Mouse (Mus musculus) forebrain, postnatal 0 days (tissue): ENCODE data around the gene Nfasc. TPM values are rescaled to one million over a fixed set of nuclear protein-coding genes. Genes with fewer than 3 reads are reported as not detected.

Experiments used
- ATAC-seq: fragments of 200-750 bp; cut with Nextera tagmentation; 2 replicates; pipeline ENCODE4 v1.8.0; 2017; ENCODE audit warnings: mild to moderate bottlenecking, moderate library complexity
- DNase-seq: peaks from one replicate; pipeline ENCODE4 v3.0.0-alpha.2; 2015
- H3K27ac ChIP-seq: fragments of 300-500 bp; sonication (generic); 2 replicates; pipeline ENCODE4 v1.5.1; 2014; ENCODE audit warnings: low read depth, mild to moderate bottlenecking, antibody characterized with exemption, low read length, moderate library complexity, mixed read lengths
- H3K27me3 ChIP-seq: fragments of 300-500 bp; sonication (generic); 2 replicates; pipeline ENCODE4 v1.6.1; 2014; ENCODE audit warnings: mild to moderate bottlenecking, low read length, mixed read lengths; ENCODE audit not compliant: insufficient read depth
- H3K36me3 ChIP-seq: fragments of 300-500 bp; sonication (generic); 2 replicates; pipeline ENCODE4 v1.6.1; 2014; ENCODE audit warnings: mild to moderate bottlenecking, moderate library complexity; ENCODE audit not compliant: insufficient read depth
- H3K4me1 ChIP-seq: fragments of 300-500 bp; sonication (generic); 2 replicates; pipeline ENCODE4 v1.6.1; 2014; ENCODE audit warnings: antibody characterized with exemption; ENCODE audit not compliant: insufficient read depth
- H3K4me2 ChIP-seq: fragments of 300-500 bp; sonication (generic); 2 replicates; pipeline ENCODE4 v1.6.1; 2014; ENCODE audit warnings: low read depth, mild to moderate bottlenecking, moderate library complexity
- H3K4me3 ChIP-seq: fragments of 300-500 bp; sonication (generic); 2 replicates; pipeline ENCODE4 v1.5.1; 2014; ENCODE audit warnings: low read depth, low read length, mixed read lengths
- H3K9ac ChIP-seq: fragments of 300-500 bp; sonication (generic); 2 replicates; pipeline ENCODE4 v1.6.1; 2014; ENCODE audit warnings: mild to moderate bottlenecking
- H3K9me3 ChIP-seq: fragments of 300-500 bp; sonication (generic); 2 replicates; pipeline ENCODE4 v1.6.1; 2016; ENCODE audit warnings: low read length
- CTCF ChIP-seq: sonication (generic); IDR thresholded peaks from 2 replicates; pipeline ENCODE4 v1.5.1; 2016; ENCODE audit warnings: antibody characterized with exemption, control low read depth, low read depth
- WGBS: fragments of 180-500 bp; shearing (Covaris S2); extraction: QIAGEN DNeasy Blood & Tissue Kit; methylation state at CpG from one replicate; pipeline ENCODE4 v1.1.7; 2014; 5-methylcytosine and 5-hydroxymethylcytosine counted together
- polyA plus RNA-seq: library from polyadenylated mRNA; unstranded; fragments of >200 nt; fragmentation: Nextera tagmentation; extraction: Ambion mirVana; gene quantifications from 2 replicates; pipeline ENCODE4 v1.2.1, GENCODE M21; 2015
- total RNA-seq: library from RNA; depleted of rRNA; stranded (reverse); fragments of >200 nt; gene quantifications from 2 replicates; pipeline ENCODE4 v1.2.3, GENCODE M21; 2014

The Nfasc gene
- total and polyA plus RNA-seq, 2 experiments from 2014 or later, result 32.7 to 55.2 TPM

DNA sequence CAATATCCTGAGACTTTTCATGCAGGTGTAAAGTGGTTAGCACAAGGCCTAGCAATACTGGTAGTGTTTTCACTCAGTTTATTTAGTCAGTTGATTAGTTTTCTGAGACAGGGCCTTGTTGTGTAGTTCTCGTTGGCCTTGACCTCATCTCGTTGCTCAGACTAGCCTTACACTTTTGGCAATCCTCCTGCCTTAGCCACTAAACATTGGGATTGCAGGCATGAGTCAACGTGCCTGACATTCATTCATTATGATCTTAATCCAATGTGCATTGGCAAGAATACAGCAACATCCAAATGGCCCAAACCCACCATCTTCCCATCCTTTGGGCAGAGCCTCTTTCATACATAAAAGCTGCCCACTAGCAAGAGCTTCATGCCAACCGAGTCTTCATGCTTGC is 129.5 kb downstream of the Nfasc start:
- H3K27me3 ChIP-seq, result no peaks in the 10 kb centered on the region
- 76% methylated on average over 4 of the region's 4 CpGs for WGBS
- H3K4me3 ChIP-seq, result no peak overlapping the region
- no peak overlapping the region for H3K9ac ChIP-seq
- DNase-seq (no peak), ATAC-seq (no peak)
- peaks cover 60% of the 10 kb centered on the region for H3K36me3 ChIP-seq
- TF ChIP-seq CTCF, result no peak
- no peaks in the 10 kb centered on the region for H3K4me1 ChIP-seq
- H3K27ac ChIP-seq, result no peak overlapping the region
- no peak overlapping the region for H3K4me2 ChIP-seq
- no peaks in the 10 kb centered on the region for H3K9me3 ChIP-seq

DNA sequence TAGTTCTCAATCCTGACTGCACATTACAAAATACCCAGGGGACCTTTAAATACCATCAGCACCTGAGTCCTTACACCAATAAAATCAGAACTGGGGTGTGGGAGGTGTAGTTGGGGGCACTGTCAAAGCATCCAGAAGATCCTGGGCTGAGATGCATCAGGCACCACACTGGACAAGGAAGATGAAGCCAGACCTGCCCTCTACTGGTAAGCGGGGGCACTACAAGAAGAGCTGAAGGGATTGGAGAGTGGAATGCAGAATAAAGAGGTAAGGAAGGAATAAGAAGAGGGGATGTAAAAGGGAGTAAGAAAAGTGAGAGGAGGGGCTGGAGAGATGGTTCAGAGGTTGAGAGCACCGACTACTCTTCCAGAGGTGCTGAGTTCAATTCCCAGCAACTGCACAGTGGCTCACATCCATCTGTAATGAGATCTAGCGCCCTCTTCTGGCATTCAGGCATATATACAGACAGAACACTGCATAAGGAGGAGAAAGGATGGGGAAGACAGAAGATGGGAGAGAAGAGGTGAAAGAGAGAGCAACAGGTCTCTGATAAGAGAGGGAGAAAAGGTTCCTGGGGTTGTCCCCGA is 132.5 kb downstream of the Nfasc start:
- Histone ChIP-seq H3K36me3 (peaks cover 79% of the 10 kb centered on the region), H3K4me3 (no peak overlapping the region), H3K4me1 (no peaks in the 10 kb centered on the region), H3K9me3 (no peaks in the 10 kb centered on the region), H3K4me2 (no peak overlapping the region), H3K9ac (no peak overlapping the region), H3K27me3 (no peaks in the 10 kb centered on the region), H3K27ac (no peak overlapping the region)
- peak; percentile 83 for TF ChIP-seq CTCF
- 44% methylated on average over 4 of the region's 4 CpGs for WGBS
- DNase-seq (peak; percentile 80), ATAC-seq (peak; percentile 74)

DNA sequence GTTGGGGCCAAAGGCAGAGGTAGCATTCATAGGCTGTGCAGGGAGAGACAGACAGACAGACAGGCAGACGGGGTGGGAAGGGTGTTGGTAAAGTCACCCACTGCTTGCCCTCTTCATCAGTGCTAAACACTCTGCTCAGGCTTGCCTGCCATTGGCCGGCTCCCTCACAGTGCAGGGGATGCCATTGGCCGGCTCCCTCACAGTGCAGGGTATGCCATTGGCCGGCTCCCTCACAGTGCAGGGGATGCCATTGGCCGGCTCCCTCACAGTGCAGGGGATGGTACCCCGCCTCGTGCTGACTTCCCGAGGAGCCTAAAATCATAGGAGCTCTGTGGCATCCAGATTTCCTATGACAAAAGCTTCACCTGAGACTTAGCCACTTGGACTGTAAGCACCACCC is 139.4 kb downstream of the Nfasc start:
- Histone ChIP-seq H3K27me3 (no peaks in the 10 kb centered on the region), H3K9ac (no peak overlapping the region), H3K4me3 (no peak overlapping the region), H3K4me1 (no peaks in the 10 kb centered on the region), H3K9me3 (no peaks in the 10 kb centered on the region), H3K4me2 (no peak overlapping the region), H3K27ac (no peak overlapping the region), H3K36me3 (peaks cover 81% of the 10 kb centered on the region)
- peak; percentile 54; the same call in 1 of the 2 replicates for ATAC-seq
- TF ChIP-seq CTCF, result no peak
- no peak for DNase-seq
- WGBS, result 59% methylated on average over 8 of the region's 8 CpGs

DNA sequence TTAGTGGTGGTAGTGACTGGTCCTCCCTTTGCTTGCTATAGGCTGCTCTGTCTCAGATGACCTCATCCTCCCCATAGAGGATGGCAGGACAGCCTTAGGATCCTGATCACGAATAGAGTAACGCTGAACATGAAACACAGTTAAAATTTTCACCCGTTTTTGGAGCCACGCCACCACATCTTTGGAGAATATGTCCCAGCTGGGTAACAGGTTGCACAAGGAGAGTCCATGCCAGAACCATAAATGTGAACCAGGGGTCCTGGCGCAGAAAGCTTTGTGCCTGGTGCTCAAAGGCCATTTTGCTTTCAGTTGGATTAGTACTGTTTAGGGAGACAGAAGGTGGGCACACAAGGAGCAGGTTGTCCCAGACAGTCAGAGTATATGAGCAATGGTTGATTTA is 143.6 kb downstream of the Nfasc start:
- no peaks in the 10 kb centered on the region for H3K27me3 ChIP-seq
- H3K4me2 ChIP-seq, result no peak overlapping the region
- no peak overlapping the region for H3K27ac ChIP-seq
- no peak overlapping the region for H3K4me3 ChIP-seq
- H3K9me3 ChIP-seq, result no peaks in the 10 kb centered on the region
- DNase-seq (peak; percentile 54), ATAC-seq (no peak)
- no peak overlapping the region for H3K9ac ChIP-seq
- 65% methylated on average over 5 of the region's 5 CpGs for WGBS
- no peak for TF ChIP-seq CTCF
- H3K4me1 ChIP-seq, result no peaks in the 10 kb centered on the region; the same call in 1 of the 2 replicates
- H3K36me3 ChIP-seq, result peaks cover 56% of the 10 kb centered on the region

DNA sequence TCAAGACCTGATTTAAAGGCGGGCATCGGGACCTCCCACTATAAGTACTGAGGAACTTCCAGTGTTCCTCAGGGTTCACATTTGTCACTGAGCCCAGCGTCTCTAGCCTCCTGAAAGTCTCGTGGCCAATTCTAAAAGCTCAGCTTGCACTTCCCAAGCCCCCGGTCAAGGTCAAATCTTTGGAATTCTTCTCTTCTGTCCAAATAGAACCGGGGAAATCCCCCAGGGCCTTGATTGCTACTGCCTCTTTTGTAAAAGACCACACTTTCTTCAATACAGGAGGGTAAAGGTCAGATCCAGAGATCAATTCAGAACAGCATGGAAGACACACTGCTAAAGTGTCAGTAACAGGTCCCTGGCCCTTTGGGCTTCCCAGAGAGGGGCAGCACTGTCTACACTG is 145.9 kb downstream of the Nfasc start:
- DNase-seq (no peak), ATAC-seq (no peak)
- Histone ChIP-seq H3K9ac (no peak overlapping the region), H3K27ac (no peak overlapping the region), H3K27me3 (no peaks in the 10 kb centered on the region), H3K4me2 (no peak overlapping the region), H3K4me1 (peaks cover 3% of the 10 kb centered on the region; the same call in 1 of the 2 replicates), H3K36me3 (peaks cover 39% of the 10 kb centered on the region), H3K9me3 (no peaks in the 10 kb centered on the region), H3K4me3 (no peak overlapping the region)
- no peak for TF ChIP-seq CTCF
- 58% methylated on average over 6 of the region's 6 CpGs for WGBS

DNA sequence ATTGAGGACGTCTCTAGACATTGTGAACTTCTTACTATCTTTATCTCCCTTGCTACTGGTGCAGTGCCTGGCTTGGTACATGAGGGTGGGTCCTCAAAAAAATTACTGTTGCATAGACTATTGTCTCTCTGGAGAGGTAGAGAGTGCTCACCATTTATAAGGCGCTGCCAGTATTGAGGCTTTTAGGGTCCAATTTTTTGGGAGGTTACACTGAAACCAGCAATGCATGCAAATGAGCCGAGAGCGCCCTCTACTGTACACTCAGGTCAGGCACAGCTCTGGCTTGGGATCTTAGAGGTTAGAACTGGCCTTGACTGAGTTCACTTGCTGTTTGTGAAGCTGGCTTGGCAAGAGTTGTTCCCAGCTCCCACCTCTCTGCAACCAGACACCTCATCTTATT is 147.0 kb downstream of the Nfasc start:
- DNase-seq (peak; percentile 91), ATAC-seq (peak; percentile 74)
- H3K27me3 ChIP-seq, result no peaks in the 10 kb centered on the region
- peaks cover 31% of the 10 kb centered on the region for H3K36me3 ChIP-seq
- peak; percentile 97 for TF ChIP-seq CTCF
- peaks cover 4% of the 10 kb centered on the region; the same call in 1 of the 2 replicates for H3K4me1 ChIP-seq
- 7% methylated on average over 4 of the region's 4 CpGs for WGBS
- no peaks in the 10 kb centered on the region for H3K9me3 ChIP-seq
- no peak overlapping the region for H3K4me2 ChIP-seq
- H3K9ac ChIP-seq, result 0 out of 2 replicates have a peak overlapping the region, but pooled peaks have one; percentile 0
- no peak overlapping the region for H3K27ac ChIP-seq
- H3K4me3 ChIP-seq, result no peak overlapping the region

DNA sequence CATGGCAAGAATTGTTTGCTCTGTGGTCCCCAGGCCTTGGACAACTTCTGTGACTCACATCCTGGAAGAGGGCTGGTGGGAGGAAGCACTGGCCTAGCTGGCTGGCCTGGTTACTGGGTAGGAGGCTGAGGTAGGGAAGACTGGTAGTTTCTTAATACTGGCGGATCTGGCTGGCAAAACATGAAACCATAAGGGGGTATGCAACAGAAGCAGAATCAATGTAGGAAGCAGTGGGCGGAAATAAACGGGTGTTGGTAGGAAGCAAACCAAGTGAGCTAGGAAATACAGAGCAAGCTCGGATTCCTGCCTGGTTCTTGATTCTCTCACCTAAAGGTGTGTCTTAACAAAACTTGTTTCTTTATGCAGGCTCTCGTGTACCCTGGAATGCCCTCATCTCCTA is 149.5 kb downstream of the Nfasc start:
- TF ChIP-seq CTCF, result no peak
- H3K9ac ChIP-seq, result no peak overlapping the region
- H3K4me1 ChIP-seq, result peaks cover 4% of the 10 kb centered on the region; the same call in 1 of the 2 replicates
- H3K27ac ChIP-seq, result peak overlapping the region; percentile 72
- peak; percentile 52 for DNase-seq
- no peaks in the 10 kb centered on the region for H3K9me3 ChIP-seq
- no peak overlapping the region for H3K4me2 ChIP-seq
- H3K27me3 ChIP-seq, result no peaks in the 10 kb centered on the region
- H3K36me3 ChIP-seq, result peaks cover 22% of the 10 kb centered on the region
- whole genome bisulfite sequencing, result 69% methylated on average over 5 of the region's 5 CpGs
- ATAC-seq, result no peak
- H3K4me3 ChIP-seq, result no peak overlapping the region
